Mouse (Mus musculus): ENCODE results near the gene Zdhhc17.

DNA sequence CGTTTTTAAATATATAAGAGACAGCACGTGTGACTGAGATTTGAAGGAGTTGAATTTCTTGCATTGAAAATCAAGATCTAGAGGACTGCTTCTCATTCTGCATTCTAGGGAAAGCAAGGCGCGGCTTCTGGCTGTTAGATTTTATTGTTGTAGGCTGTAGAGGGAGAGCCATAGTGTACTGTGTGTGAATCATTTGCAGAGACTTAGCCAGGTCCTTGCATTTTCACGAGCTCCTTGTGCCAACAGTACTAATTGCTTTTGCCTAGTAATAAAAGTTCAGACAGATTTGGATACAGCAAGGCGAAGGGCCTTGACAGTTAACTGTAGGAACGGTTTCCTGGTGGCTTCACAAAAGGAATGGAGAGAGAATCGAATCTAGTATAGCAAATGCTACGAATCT lies 87.3 kb downstream of the Zdhhc17 start:
- TF ChIP-seq CTCF (IDR thresholded peaks at IDR 0.05; ENCODE audit: borderline replicate concordance, control insufficient read depth, extremely low read depth, insufficient read depth, low read length, poor library complexity) (no peak), POLR2A (IDR thresholded peaks at IDR 0.05; ENCODE audit: control insufficient read depth, extremely low read depth, insufficient read depth, low read length, poor library complexity) (no peak)
